Mouse (Mus musculus): ENCODE data around the gene Ptprk. TPM values are rescaled to one million over a fixed set of nuclear protein-coding genes. Genes with fewer than 3 reads are reported as not detected.
A peak's percentile ranks its signal among the peaks of the same experiment; 100 is the strongest.

Ptprk gene
- polyA plus RNA-seq, 1 experiment from 2014 or later: 33.8 TPM

DNA sequence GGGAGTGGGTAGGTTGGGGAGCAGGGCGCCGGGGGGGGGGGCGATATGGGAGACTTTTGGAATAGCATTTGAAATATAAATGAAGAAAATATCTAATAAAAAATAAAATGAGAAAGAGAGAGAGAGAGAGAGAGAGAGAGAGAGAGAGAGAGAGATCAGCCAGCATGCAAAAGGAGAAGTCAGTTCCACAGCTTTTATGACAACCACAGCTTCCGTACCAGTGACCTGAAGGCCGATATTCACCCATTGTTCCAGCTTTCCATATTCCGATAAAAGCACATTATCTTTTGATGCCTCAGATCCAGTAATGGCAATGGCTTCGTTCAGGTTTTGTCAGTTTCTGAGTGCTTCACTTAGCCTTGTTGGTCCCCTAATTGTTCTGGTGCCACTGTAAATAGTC lies 542.6 kb downstream of the Ptprk start:
- Histone ChIP-seq H3K9ac (ENCODE audit: low read depth, low read length) (no peak overlapping the region), H3K27ac (ENCODE audit: low read length) (no peak overlapping the region), H3K4me3 (ENCODE audit: low read depth, low read length) (no peak overlapping the region), H3K27me3 (ENCODE audit: control insufficient read depth, insufficient read depth, low read depth, low read length) (no peaks in the 10 kb centered on the region), H3K4me1 (ENCODE audit: control insufficient read depth, insufficient read depth, low read length) (no peaks in the 10 kb centered on the region), H3K4me2 (ENCODE audit: low read length) (no peak overlapping the region), H3K9me3 (replicated peaks; ENCODE audit: control insufficient read depth, low read length, poor library complexity, severe bottlenecking) (no peaks in the 10 kb centered on the region), H3K36me3 (ENCODE audit: control insufficient read depth, insufficient read depth, low read length) (no peaks in the 10 kb centered on the region)
- WGBS: 95% methylated on average over 7 of the region's 7 CpGs
- ATAC-seq: no peak

GRCm38 (mm10) chr10:28618002-28618401 lies 543.4 kb downstream of the Ptprk start:
- Histone ChIP-seq H3K27me3 (ENCODE audit: control insufficient read depth, insufficient read depth, low read depth, low read length) (no peaks in the 10 kb centered on the region), H3K27ac (ENCODE audit: low read length) (no peak overlapping the region), H3K9me3 (replicated peaks; ENCODE audit: control insufficient read depth, low read length, poor library complexity, severe bottlenecking) (no peaks in the 10 kb centered on the region), H3K4me2 (ENCODE audit: low read length) (no peak overlapping the region), H3K36me3 (ENCODE audit: control insufficient read depth, insufficient read depth, low read length) (no peaks in the 10 kb centered on the region), H3K4me3 (ENCODE audit: low read depth, low read length) (no peak overlapping the region), H3K9ac (ENCODE audit: low read depth, low read length) (no peak overlapping the region), H3K4me1 (ENCODE audit: control insufficient read depth, insufficient read depth, low read length) (no peaks in the 10 kb centered on the region)
- no peak for ATAC-seq
- 75% methylated on average over 2 of the region's 2 CpGs for WGBS

DNA sequence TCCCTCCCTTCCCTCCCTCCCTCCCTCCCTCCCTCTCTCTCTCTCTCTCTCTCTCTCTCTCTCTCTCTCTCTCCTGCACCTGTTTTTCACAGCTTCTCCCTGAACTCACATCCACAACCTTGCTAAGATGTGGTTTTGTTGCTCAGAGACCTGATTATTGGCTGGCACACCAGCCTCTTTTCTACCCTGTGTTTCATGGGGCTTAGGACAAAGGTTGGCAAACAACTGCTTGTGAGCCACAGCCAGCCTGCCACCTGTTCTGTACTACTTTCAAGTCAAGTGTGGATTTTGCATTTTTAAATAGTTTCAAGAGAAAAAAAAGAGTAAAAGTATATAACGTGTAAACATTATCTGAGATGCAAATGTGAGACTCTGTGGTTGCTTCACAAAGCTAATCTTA lies 544.8 kb downstream of the Ptprk start:
- H3K9me3 ChIP-seq (replicated peaks; ENCODE audit: control insufficient read depth, low read length, poor library complexity, severe bottlenecking): no peaks in the 10 kb centered on the region
- no peak overlapping the region for H3K9ac ChIP-seq (ENCODE audit: low read depth, low read length)
- no peak for ATAC-seq
- H3K27ac ChIP-seq (ENCODE audit: low read length): no peak overlapping the region
- H3K27me3 ChIP-seq (ENCODE audit: control insufficient read depth, insufficient read depth, low read depth, low read length): no peaks in the 10 kb centered on the region
- H3K36me3 ChIP-seq (ENCODE audit: control insufficient read depth, insufficient read depth, low read length): no peaks in the 10 kb centered on the region
- WGBS: 75% methylated on average over 1 of the region's 1 CpGs
- no peak overlapping the region for H3K4me2 ChIP-seq (ENCODE audit: low read length)
- no peak overlapping the region for H3K4me3 ChIP-seq (ENCODE audit: low read depth, low read length)
- no peaks in the 10 kb centered on the region for H3K4me1 ChIP-seq (ENCODE audit: control insufficient read depth, insufficient read depth, low read length)

DNA sequence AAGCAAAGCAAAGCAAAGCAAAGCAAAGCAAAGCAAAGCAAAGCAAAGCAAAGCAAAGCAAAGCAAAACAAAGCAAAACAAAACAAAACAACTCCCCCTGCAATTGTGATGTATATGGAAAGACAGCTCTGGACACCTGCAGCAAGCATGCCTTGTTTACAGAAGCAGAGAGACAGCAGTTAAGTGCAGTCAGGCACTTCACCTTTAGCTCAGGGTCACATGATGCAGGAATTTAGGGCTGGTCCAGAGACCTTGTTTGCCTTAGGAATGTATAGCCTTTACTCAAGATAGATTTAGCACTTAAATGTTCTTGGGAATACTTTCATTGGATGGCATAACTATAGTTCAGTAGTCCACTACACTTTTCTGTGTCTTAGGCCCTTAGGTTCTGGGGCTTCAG lies 561.5 kb downstream of the Ptprk start:
- Histone ChIP-seq H3K27ac (ENCODE audit: low read length) (no peak overlapping the region), H3K27me3 (ENCODE audit: control insufficient read depth, insufficient read depth, low read depth, low read length) (no peaks in the 10 kb centered on the region), H3K4me2 (ENCODE audit: low read length) (no peak overlapping the region), H3K36me3 (ENCODE audit: control insufficient read depth, insufficient read depth, low read length) (no peaks in the 10 kb centered on the region), H3K4me1 (ENCODE audit: control insufficient read depth, insufficient read depth, low read length) (no peaks in the 10 kb centered on the region), H3K9me3 (replicated peaks; ENCODE audit: control insufficient read depth, low read length, poor library complexity, severe bottlenecking) (no peaks in the 10 kb centered on the region), H3K9ac (ENCODE audit: low read depth, low read length) (no peak overlapping the region), H3K4me3 (ENCODE audit: low read depth, low read length) (no peak overlapping the region)
- no peak for ATAC-seq

- 0 out of 2 replicates have a peak, but pooled peaks have one; percentile 51 for ATAC-seq
- Histone ChIP-seq H3K27me3 (ENCODE audit: control insufficient read depth, insufficient read depth, low read depth, low read length) (no peaks in the 10 kb centered on the region), H3K4me2 (ENCODE audit: low read length) (no peak overlapping the region), H3K4me3 (ENCODE audit: low read depth, low read length) (no peak overlapping the region), H3K4me1 (ENCODE audit: control insufficient read depth, insufficient read depth, low read length) (no peaks in the 10 kb centered on the region), H3K9ac (ENCODE audit: low read depth, low read length) (no peak overlapping the region), H3K9me3 (replicated peaks; ENCODE audit: control insufficient read depth, low read length, poor library complexity, severe bottlenecking) (no peaks in the 10 kb centered on the region), H3K36me3 (ENCODE audit: control insufficient read depth, insufficient read depth, low read length) (no peaks in the 10 kb centered on the region), H3K27ac (ENCODE audit: low read length) (no peak overlapping the region)
- 71% methylated on average over 2 of the region's 2 CpGs for WGBS
Observed at GRCm38 (mm10) chr10:28641887-28642286, 567.3 kb downstream of the Ptprk start.

Small RNAs within 50 kb of the gene (microRNA-seq; reads per million reads assigned to microRNA genes)
- gene Gm22370: not detected
